Mouse (Mus musculus): Measurements from ENCODE around the gene Map6.

Gene Map6

GRCm38 (mm10) chr7:99313253-99313652 is 46.0 kb downstream of the Map6 start:
- DNase-seq (ENCODE audit: low spot score): no peak

- DNase-seq (ENCODE audit: low spot score): no peak
Observed at GRCm38 (mm10) chr7:99314565-99314964, 47.3 kb downstream of the Map6 start.

GRCm38 (mm10) chr7:99316207-99316606 is 49.0 kb downstream of the Map6 start:
- DNase-seq (ENCODE audit: low spot score): no peak

- no peak for DNase-seq (ENCODE audit: low spot score)
Observed at GRCm38 (mm10) chr7:99317475-99317874, 50.2 kb downstream of the Map6 start.

- no peak for DNase-seq (ENCODE audit: low spot score)
Observed at GRCm38 (mm10) chr7:99320524-99320923, 53.3 kb downstream of the Map6 start.

- no peak for DNase-seq (ENCODE audit: low spot score)
Observed at GRCm38 (mm10) chr7:99322691-99323320, 55.6 kb downstream of the Map6 start.

- no peak for DNase-seq (ENCODE audit: low spot score)
Observed at GRCm38 (mm10) chr7:99323321-99323700, 56.1 kb downstream of the Map6 start.

GRCm38 (mm10) chr7:99324810-99325209 is 57.6 kb downstream of the Map6 start:
- DNase-seq (ENCODE audit: low spot score): no peak

- DNase-seq (ENCODE audit: low spot score): no peak
Observed at GRCm38 (mm10) chr7:99326128-99326527, 58.9 kb downstream of the Map6 start.

GRCm38 (mm10) chr7:99328847-99329246 is 61.6 kb downstream of the Map6 start:
- no peak for DNase-seq (ENCODE audit: low spot score)

GRCm38 (mm10) chr7:99330012-99330411 is 62.8 kb downstream of the Map6 start:
- no peak for DNase-seq (ENCODE audit: low spot score)

- DNase-seq (ENCODE audit: low spot score): peak; percentile 47
Observed at GRCm38 (mm10) chr7:99332774-99333480, 65.7 kb downstream of the Map6 start.

- DNase-seq (ENCODE audit: low spot score): no peak
Observed at GRCm38 (mm10) chr7:99340736-99341135, 73.5 kb downstream of the Map6 start.

GRCm38 (mm10) chr7:99343577-99343976 is 76.3 kb downstream of the Map6 start:
- no peak for DNase-seq (ENCODE audit: low spot score)

GRCm38 (mm10) chr7:99347268-99347667 is 80.0 kb downstream of the Map6 start:
- no peak for DNase-seq (ENCODE audit: low spot score)

GRCm38 (mm10) chr7:99348883-99349282 is 81.6 kb downstream of the Map6 start:
- DNase-seq (ENCODE audit: low spot score): no peak

- DNase-seq (ENCODE audit: low spot score): no peak
Observed at GRCm38 (mm10) chr7:99349782-99350720, 82.8 kb downstream of the Map6 start.

- no peak for DNase-seq (ENCODE audit: low spot score)
Observed at GRCm38 (mm10) chr7:99351104-99351801, 84.0 kb downstream of the Map6 start.

GRCm38 (mm10) chr7:99351802-99352517 is 84.7 kb downstream of the Map6 start:
- DNase-seq (ENCODE audit: low spot score): no peak

- DNase-seq (ENCODE audit: low spot score): no peak
Observed at GRCm38 (mm10) chr7:99352526-99353400, 85.5 kb downstream of the Map6 start, which contains the start of gene Serpinh1. Gene Serpinh1 (minus strand): TSS chr7:99353239.
